ENCODE assay signal across 7 mouse cellular contexts in genomic region chr5:93207555-93207954, GRCm38 (mm10). TPM values are rescaled to one million over a fixed set of nuclear protein-coding genes. Genes with fewer than 3 reads are reported as not detected.
A peak's percentile ranks its signal among the peaks of the same experiment; 100 is the strongest.
DNase-seq lines count a peak whose midpoint lies in the region; ATAC-seq and TF ChIP-seq lines count a peak whose summit lies in the region.

No protein-coding gene starts in this region.

- TF ChIP-seq POLR2A in kidney, adult 2 months (IDR thresholded peaks at IDR 0.05; ENCODE audit: low read depth, low read length), result no peak
- TF ChIP-seq POLR2A in CH12.LX (IDR thresholded peaks at IDR 0.05; ENCODE audit: low read depth, low read length), result no peak
- TF ChIP-seq POLR2A in embryonic fibroblast, embryonic 13.5 days (IDR thresholded peaks at IDR 0.05; ENCODE audit: low read depth, low read length), result no peak

- H3K36me3 ChIP-seq in kidney, adult 2 months (ENCODE audit: control insufficient read depth, insufficient read depth, low read length), result no peaks in the 10 kb centered on the region
- H3K36me3 ChIP-seq in CH12.LX (replicated peaks in 1 of 2; ENCODE audit: control insufficient read depth in 1 of 2, insufficient read depth in 1 of 2, low read length in 1 of 2), result no peaks in the 10 kb centered on the region
- no peaks in the 10 kb centered on the region for H3K36me3 ChIP-seq in liver, embryonic 13.5 days

- TF ChIP-seq EP300 in CH12.LX (IDR thresholded peaks at IDR 0.05; ENCODE audit: low read length), result no peak

- ATAC-seq in liver, embryonic 13.5 days (ENCODE audit: low read depth), result no peak

- no peak for TF ChIP-seq CTCF in kidney, adult 2 months (conservative IDR thresholded peaks at IDR 0.05; ENCODE audit: insufficient read depth, insufficient read length, low read depth, low read length)
- TF ChIP-seq CTCF in CH12.LX (conservative IDR thresholded peaks at IDR 0.05 in 1 of 2, IDR thresholded peaks at IDR 0.05 in 1 of 2; ENCODE audit: low read depth in 2 of 2, low read length in 2 of 2), result no peak
- no peak for TF ChIP-seq CTCF in embryonic fibroblast, embryonic 13.5 days (IDR thresholded peaks at IDR 0.05; ENCODE audit: borderline replicate concordance, insufficient read depth, low read length)

- peak overlapping the region; percentile 39 for H3K27ac ChIP-seq in kidney, adult 2 months (ENCODE audit: insufficient read depth, low read depth, low read length)
- H3K27ac ChIP-seq in CH12.LX (ENCODE audit: insufficient read depth, low read depth), result no peak overlapping the region
- peak overlapping the region; percentile 32; the same call in 1 of the 2 replicates for H3K27ac ChIP-seq in embryonic fibroblast, embryonic 13.5 days (ENCODE audit: insufficient read depth, low read length)
- H3K27ac ChIP-seq in liver, embryonic 13.5 days, result peak overlapping the region; percentile 6; the same call in 1 of the 2 replicates

- dilution Hi-C loops in CH12.LX (cut with MboI; ENCODE audit: extremely low pct_ligation_motif_present, extremely low pct_unique_long_range_greater_than_20kb, low sequenced_read_pairs), result no loop called here

- no peak overlapping the region for H3K4me3 ChIP-seq in kidney, adult 2 months (ENCODE audit: insufficient read depth, low read depth, low read length)
- H3K4me3 ChIP-seq in CH12.LX (replicated peaks in 1 of 3; ENCODE audit: low read depth in 2 of 3, low read length in 2 of 3, poor library complexity in 1 of 3), result no peak overlapping the region
- no peak overlapping the region for H3K4me3 ChIP-seq in embryonic fibroblast, embryonic 13.5 days (ENCODE audit: insufficient read depth, low read length)
- 0 out of 2 replicates have a peak overlapping the region, but pooled peaks have one; percentile 86 for H3K4me3 ChIP-seq in liver, embryonic 13.5 days (replicated peaks)

- TF ChIP-seq RAD21 in CH12.LX (IDR thresholded peaks at IDR 0.05; ENCODE audit: low read depth, low read length), result no peak

- H3K9ac ChIP-seq in CH12.LX (ENCODE audit: insufficient read depth, low read depth), result peak overlapping the region; percentile 76; the same call in 1 of the 2 replicates
- peak overlapping the region; percentile 96; the same call in 1 of the 2 replicates for H3K9ac ChIP-seq in liver, embryonic 13.5 days

- peaks cover 26% of the 10 kb centered on the region for H3K79me2 ChIP-seq in CH12.LX (replicated peaks; ENCODE audit: control insufficient read depth, extremely low read depth, insufficient read depth, poor library complexity, severe bottlenecking)

- peaks cover 4% of the 10 kb centered on the region; the same call in 1 of the 2 replicates for H3K4me1 ChIP-seq in kidney, adult 2 months (ENCODE audit: control insufficient read depth, insufficient read depth, low read length)
- peaks cover 0 to 26% of the 10 kb centered on the region in 2 experiments; a peak in 2 of 4 replicates for H3K4me1 ChIP-seq in CH12.LX (ENCODE audit: control insufficient read depth in 1 of 2, insufficient read depth in 2 of 2)
- peaks cover 2% of the 10 kb centered on the region; the same call in 1 of the 2 replicates for H3K4me1 ChIP-seq in embryonic fibroblast, embryonic 13.5 days (ENCODE audit: control insufficient read depth, insufficient read depth, low read length)
- H3K4me1 ChIP-seq in liver, embryonic 13.5 days (replicated peaks), result peaks cover 30% of the 10 kb centered on the region

- H3K4me2 ChIP-seq in CH12.LX (ENCODE audit: insufficient read depth, low read depth, poor library complexity, severe bottlenecking), result peak overlapping the region; percentile 21; the same call in 1 of the 2 replicates
- peak overlapping the region; percentile 75; the same call in 1 of the 2 replicates for H3K4me2 ChIP-seq in liver, embryonic 13.5 days

- no peaks in the 10 kb centered on the region for H3K9me3 ChIP-seq in CH12.LX (replicated peaks; ENCODE audit: low read length)
- no peaks in the 10 kb centered on the region for H3K9me3 ChIP-seq in liver, embryonic 13.5 days (replicated peaks)

- 63% methylated on average over 1 of the region's 1 CpGs for WGBS in kidney, adult 2 months
- 83% methylated on average over 1 of the region's 1 CpGs for WGBS in liver, embryonic 13.5 days (ENCODE audit: insufficient replicate concordance)

- no peaks in the 10 kb centered on the region for H3K27me3 ChIP-seq in kidney, adult 2 months (replicated peaks; ENCODE audit: control insufficient read depth, insufficient read depth, low read length)
- H3K27me3 ChIP-seq in CH12.LX (replicated peaks), result no peaks in the 10 kb centered on the region
- H3K27me3 ChIP-seq in liver, embryonic 13.5 days, result no peaks in the 10 kb centered on the region

- no peak for DNase-seq in kidney, adult 2 months
- no peak for DNase-seq in kidney, adult 8-10 months
- no peak for DNase-seq in CH12.LX (ENCODE audit: extremely low read depth)
- no peak for DNase-seq in liver, embryonic 13.5 days
- no peak for DNase-seq in urinary bladder, adult 18-20 months (ENCODE audit: low spot score in 2 of 2)
- DNase-seq in left cerebral cortex, adult 9 months (ENCODE audit: low spot score in 2 of 2), result no peak

- in situ Hi-C loops in CH12.LX (cut with MboI; ENCODE audit: low pct_ligation_motif_present, low pct_unique_long_range_greater_than_20kb, low sequenced_read_pairs), result no loop called here

TF ChIP-seq in CH12.LX, 34 proteins besides CTCF, POLR2A, EP300 and RAD21:
- TF ChIP-seq MEF2A (IDR thresholded peaks at IDR 0.05; ENCODE audit: borderline replicate concordance, low read depth, low read length) (no peak), UBTF (IDR thresholded peaks at IDR 0.05; ENCODE audit: low read depth, low read length) (no peak)

RNA-seq across cellular contexts. Expression of gene 2010109A12Rik, which starts 1.2 kb away (rescaled TPM):
- 0.23 and 0.27 TPM in 2 replicates for polyA plus RNA-seq in kidney, adult 2 months (2012; rRNA removed)
- total RNA-seq in CH12.LX (2012; rRNA removed) (0.25 and 0.42 TPM in 2 replicates), CH12.LX (2014; rRNA removed) (not detected in 2 replicates)
- 0.38 TPM in 1 of 2 replicates, not detected in the other for polyA plus RNA-seq in CH12.LX (2012; ENCODE audit: insufficient read length, low read depth)
- polyA plus RNA-seq in embryonic fibroblast, embryonic 13.5 days (2011; ENCODE audit: insufficient read length, low read depth, missing spikeins), result not detected in 2 replicates
- 1.7 and 2.1 TPM in 2 replicates for polyA plus RNA-seq in liver, embryonic 13.5 days (2015; fragmentation: Nextera tagmentation; extraction: Ambion mirVana)

RNA-seq across cellular contexts. Expression of gene Ccni, which starts 1.3 kb away (rescaled TPM):
- polyA plus RNA-seq in kidney, adult 2 months (2012; rRNA removed), result 125 and 126 TPM in 2 replicates
- total RNA-seq in CH12.LX (2012; rRNA removed) (30.1 and 34.7 TPM in 2 replicates), CH12.LX (2014; rRNA removed) (91.6 and 93.3 TPM in 2 replicates)
- 59.5 and 82.1 TPM in 2 replicates for polyA plus RNA-seq in CH12.LX (2012; ENCODE audit: insufficient read length, low read depth)
- 133 and 211 TPM in 2 replicates for polyA plus RNA-seq in embryonic fibroblast, embryonic 13.5 days (2011; ENCODE audit: insufficient read length, low read depth, missing spikeins)
- polyA plus RNA-seq in liver, embryonic 13.5 days (2015; fragmentation: Nextera tagmentation; extraction: Ambion mirVana), result 35.5 and 36.7 TPM in 2 replicates

RNA-seq across cellular contexts. Expression of gene Ccng2, which starts 59.5 kb away (rescaled TPM):
- 16.7 and 20.0 TPM in 2 replicates for polyA plus RNA-seq in kidney, adult 2 months (2012; rRNA removed)
- total RNA-seq in CH12.LX (2012; rRNA removed) (6.2 and 16.7 TPM in 2 replicates), CH12.LX (2014; rRNA removed) (20.8 and 23.1 TPM in 2 replicates)
- polyA plus RNA-seq in CH12.LX (2012; ENCODE audit: insufficient read length, low read depth), result 5.8 and 6.2 TPM in 2 replicates
- polyA plus RNA-seq in embryonic fibroblast, embryonic 13.5 days (2011; ENCODE audit: insufficient read length, low read depth, missing spikeins), result 32.6 and 35.3 TPM in 2 replicates
- polyA plus RNA-seq in liver, embryonic 13.5 days (2015; fragmentation: Nextera tagmentation; extraction: Ambion mirVana), result 15.4 and 16.5 TPM in 2 replicates
